Mouse (Mus musculus): ENCODE results near the gene Lag3. TPM values are rescaled to one million over a fixed set of nuclear protein-coding genes. Genes with fewer than 3 reads are reported as not detected.

Lag3 gene
- polyA plus RNA-seq, 1 experiment from 2014 or later = 3.6 TPM

GRCm38 (mm10) chr6:124865766-124866362 lies 45.6 kb downstream of the Lag3 start:
- Histone ChIP-seq H3K36me3 (ENCODE audit: control insufficient read depth, insufficient read depth, low read length) (no peaks in the 10 kb centered on the region), H3K4me1 (ENCODE audit: control insufficient read depth, insufficient read depth, low read depth, low read length) (peaks cover 31% of the 10 kb centered on the region), H3K4me3 (ENCODE audit: low read length) (no peak overlapping the region), H3K27me3 (replicated peaks; ENCODE audit: control insufficient read depth, insufficient read depth, low read length) (peaks cover 2% of the 10 kb centered on the region; the same call in 1 of the 2 replicates), H3K27ac (ENCODE audit: low read depth, low read length) (peak overlapping the region; percentile 98), H3K4me2 (ENCODE audit: low read length) (no peak overlapping the region), H3K9me3 (ENCODE audit: control insufficient read depth, low read length) (no peaks in the 10 kb centered on the region), H3K9ac (ENCODE audit: low read depth, low read length) (peak overlapping the region; percentile 9)
- WGBS = 57% methylated on average over 17 of the region's 18 CpGs
- no peak for ATAC-seq

- peaks cover 44% of the 10 kb centered on the region for H3K4me1 ChIP-seq (ENCODE audit: control insufficient read depth, insufficient read depth, low read depth, low read length)
- H3K9me3 ChIP-seq (ENCODE audit: control insufficient read depth, low read length) = no peaks in the 10 kb centered on the region
- WGBS = 1% methylated on average over 40 of the region's 43 CpGs
- H3K36me3 ChIP-seq (ENCODE audit: control insufficient read depth, insufficient read depth, low read length) = no peaks in the 10 kb centered on the region
- H3K27me3 ChIP-seq (replicated peaks; ENCODE audit: control insufficient read depth, insufficient read depth, low read length) = peaks cover 2% of the 10 kb centered on the region; the same call in 1 of the 2 replicates
- peak within 1 kb of the TSS; percentile 98 for H3K27ac ChIP-seq (ENCODE audit: low read depth, low read length)
- peak; percentile 58 for ATAC-seq
- H3K4me2 ChIP-seq (ENCODE audit: low read length) = peak within 1 kb of the TSS; percentile 69
- peak within 1 kb of the TSS; percentile 74 for H3K4me3 ChIP-seq (ENCODE audit: low read length)
- peak within 1 kb of the TSS; percentile 96 for H3K9ac ChIP-seq (ENCODE audit: low read depth, low read length)
Measured at GRCm38 (mm10) chr6:124863658-124864298, 47.7 kb downstream of the Lag3 start, which contains the start of gene Gpr162. Gene Gpr162 (minus strand): TSS chr6:124863983.

- peak; percentile 9 for ATAC-seq
- peaks cover 48% of the 10 kb centered on the region for H3K4me1 ChIP-seq (ENCODE audit: control insufficient read depth, insufficient read depth, low read depth, low read length)
- no peaks in the 10 kb centered on the region for H3K36me3 ChIP-seq (ENCODE audit: control insufficient read depth, insufficient read depth, low read length)
Measured at GRCm38 (mm10) chr6:124863125-124863657, 48.3 kb downstream of the Lag3 start.

GRCm38 (mm10) chr6:124862406-124863124 lies 48.9 kb downstream of the Lag3 start:
- H3K9me3 ChIP-seq (ENCODE audit: control insufficient read depth, low read length) = no peaks in the 10 kb centered on the region
- H3K27me3 ChIP-seq (replicated peaks; ENCODE audit: control insufficient read depth, insufficient read depth, low read length) = no peaks in the 10 kb centered on the region
- peaks cover 53% of the 10 kb centered on the region for H3K4me1 ChIP-seq (ENCODE audit: control insufficient read depth, insufficient read depth, low read depth, low read length)
- peak overlapping the region; percentile 69 for H3K4me2 ChIP-seq (ENCODE audit: low read length)
- H3K9ac ChIP-seq (ENCODE audit: low read depth, low read length) = peak overlapping the region; percentile 96
- H3K4me3 ChIP-seq (ENCODE audit: low read length) = peak overlapping the region; percentile 74
- peak overlapping the region; percentile 98 for H3K27ac ChIP-seq (ENCODE audit: low read depth, low read length)
- peak; percentile 1 for ATAC-seq
- 9% methylated on average over 8 of the region's 8 CpGs for WGBS
- no peaks in the 10 kb centered on the region for H3K36me3 ChIP-seq (ENCODE audit: control insufficient read depth, insufficient read depth, low read length)

More at GRCm38 (mm10) chr6:124863125-124863657, 48.3 kb downstream of the Lag3 start:
- 0% methylated on average over 9 of the region's 16 CpGs for WGBS
- Histone ChIP-seq H3K4me2 (ENCODE audit: low read length) (peak overlapping the region; percentile 69), H3K27ac (ENCODE audit: low read depth, low read length) (peak overlapping the region; percentile 98), H3K9me3 (ENCODE audit: control insufficient read depth, low read length) (no peaks in the 10 kb centered on the region), H3K27me3 (replicated peaks; ENCODE audit: control insufficient read depth, insufficient read depth, low read length) (peaks cover 2% of the 10 kb centered on the region; the same call in 1 of the 2 replicates), H3K9ac (ENCODE audit: low read depth, low read length) (peak overlapping the region; percentile 96), H3K4me3 (ENCODE audit: low read length) (peak overlapping the region; percentile 74)

- ATAC-seq = no peak
- Histone ChIP-seq H3K4me3 (ENCODE audit: low read length) (peak overlapping the region; percentile 74), H3K9me3 (ENCODE audit: control insufficient read depth, low read length) (no peaks in the 10 kb centered on the region), H3K9ac (ENCODE audit: low read depth, low read length) (peak overlapping the region; percentile 96), H3K27ac (ENCODE audit: low read depth, low read length) (peak overlapping the region; percentile 98), H3K27me3 (replicated peaks; ENCODE audit: control insufficient read depth, insufficient read depth, low read length) (no peaks in the 10 kb centered on the region), H3K4me1 (ENCODE audit: control insufficient read depth, insufficient read depth, low read depth, low read length) (peaks cover 53% of the 10 kb centered on the region), H3K4me2 (ENCODE audit: low read length) (peak overlapping the region; percentile 69), H3K36me3 (ENCODE audit: control insufficient read depth, insufficient read depth, low read length) (no peaks in the 10 kb centered on the region)
- 42% methylated on average over 3 of the region's 3 CpGs for WGBS
Measured at GRCm38 (mm10) chr6:124861802-124862201, 49.7 kb downstream of the Lag3 start.

GRCm38 (mm10) chr6:124861266-124861665 lies 50.2 kb downstream of the Lag3 start:
- Histone ChIP-seq H3K9ac (ENCODE audit: low read depth, low read length) (peak overlapping the region; percentile 3), H3K36me3 (ENCODE audit: control insufficient read depth, insufficient read depth, low read length) (no peaks in the 10 kb centered on the region), H3K9me3 (ENCODE audit: control insufficient read depth, low read length) (no peaks in the 10 kb centered on the region), H3K4me3 (ENCODE audit: low read length) (peak overlapping the region; percentile 74; the same call in 1 of the 2 replicates), H3K4me2 (ENCODE audit: low read length) (peak overlapping the region; percentile 69), H3K27me3 (replicated peaks; ENCODE audit: control insufficient read depth, insufficient read depth, low read length) (no peaks in the 10 kb centered on the region), H3K4me1 (ENCODE audit: control insufficient read depth, insufficient read depth, low read depth, low read length) (peaks cover 53% of the 10 kb centered on the region), H3K27ac (ENCODE audit: low read depth, low read length) (peak overlapping the region; percentile 98; the same call in 1 of the 2 replicates)
- ATAC-seq = no peak
- 72% methylated on average over 19 of the region's 19 CpGs for WGBS

GRCm38 (mm10) chr6:124860511-124860910 lies 51.0 kb downstream of the Lag3 start:
- H3K27ac ChIP-seq (ENCODE audit: low read depth, low read length) = peak overlapping the region; percentile 67; the same call in 1 of the 2 replicates
- peaks cover 57% of the 10 kb centered on the region for H3K4me1 ChIP-seq (ENCODE audit: control insufficient read depth, insufficient read depth, low read depth, low read length)
- ATAC-seq = no peak
- no peaks in the 10 kb centered on the region for H3K27me3 ChIP-seq (replicated peaks; ENCODE audit: control insufficient read depth, insufficient read depth, low read length)
- no peak overlapping the region for H3K4me3 ChIP-seq (ENCODE audit: low read length)
- WGBS = 73% methylated on average over 9 of the region's 9 CpGs
- no peaks in the 10 kb centered on the region for H3K36me3 ChIP-seq (ENCODE audit: control insufficient read depth, insufficient read depth, low read length)
- H3K4me2 ChIP-seq (ENCODE audit: low read length) = peak overlapping the region; percentile 43
- peak overlapping the region; percentile 20 for H3K9ac ChIP-seq (ENCODE audit: low read depth, low read length)
- no peaks in the 10 kb centered on the region for H3K9me3 ChIP-seq (ENCODE audit: control insufficient read depth, low read length)

GRCm38 (mm10) chr6:124859725-124860124 lies 51.8 kb downstream of the Lag3 start:
- Histone ChIP-seq H3K4me3 (ENCODE audit: low read length) (peak overlapping the region; percentile 13; the same call in 1 of the 2 replicates), H3K27ac (ENCODE audit: low read depth, low read length) (peak overlapping the region; percentile 67), H3K36me3 (ENCODE audit: control insufficient read depth, insufficient read depth, low read length) (no peaks in the 10 kb centered on the region), H3K4me1 (ENCODE audit: control insufficient read depth, insufficient read depth, low read depth, low read length) (peaks cover 50% of the 10 kb centered on the region), H3K4me2 (ENCODE audit: low read length) (peak overlapping the region; percentile 43), H3K9ac (ENCODE audit: low read depth, low read length) (peak overlapping the region; percentile 59), H3K9me3 (ENCODE audit: control insufficient read depth, low read length) (no peaks in the 10 kb centered on the region), H3K27me3 (replicated peaks; ENCODE audit: control insufficient read depth, insufficient read depth, low read length) (no peaks in the 10 kb centered on the region)
- no peak for ATAC-seq
- WGBS = 9% methylated on average over 12 of the region's 12 CpGs
